Mouse (Mus musculus) kidney, adult 2 months (tissue): ENCODE data around the gene 4930404H24Rik. TPM values are rescaled to one million over a fixed set of nuclear protein-coding genes. Genes with fewer than 3 reads are reported as not detected.

Experiments used
- DNase-seq: peaks from one replicate; pipeline ENCODE4 v3.0.0; 2021
- H3K27ac ChIP-seq: fragments of 200-500 bp; 2 replicates; pipeline ENCODE4 v1.5.1; 2012; ENCODE audit warnings: low read depth, low read length, control low read depth, inconsistent platforms; ENCODE audit not compliant: insufficient read depth
- H3K27me3 ChIP-seq: fragments of 200-500 bp; replicated peaks from 2 replicates; pipeline ENCODE4 v1.6.1; 2012; ENCODE audit warnings: mild to moderate bottlenecking, moderate library complexity, low read length, inconsistent platforms; ENCODE audit not compliant: control insufficient read depth, insufficient read depth
- H3K36me3 ChIP-seq: fragments of 200-500 bp; 2 replicates; pipeline ENCODE4 v1.6.1; 2012; ENCODE audit warnings: mild to moderate bottlenecking, moderate library complexity, low read length, inconsistent platforms; ENCODE audit not compliant: control insufficient read depth, insufficient read depth
- H3K4me1 ChIP-seq: fragments of 200-500 bp; 2 replicates; pipeline ENCODE4 v1.6.1; 2011; ENCODE audit warnings: low read length; ENCODE audit not compliant: control insufficient read depth, insufficient read depth
- H3K4me3 ChIP-seq: fragments of 200-500 bp; 2 replicates; pipeline ENCODE4 v1.5.1; 2011; ENCODE audit warnings: mild to moderate bottlenecking, low read depth, low read length, control low read depth; ENCODE audit not compliant: insufficient read depth
- CTCF ChIP-seq: fragments of 200-500 bp; conservative IDR thresholded peaks from 2 replicates; pipeline ENCODE4 v1.5.1; 2011; ENCODE audit warnings: low read depth, mild to moderate bottlenecking, control low read depth, low read length, moderate library complexity, mixed read lengths; ENCODE audit not compliant: insufficient read depth, insufficient read length
- POLR2A ChIP-seq: fragments of 200-500 bp; IDR thresholded peaks from one replicate; pipeline ENCODE4 v1.6.1; 2011; ENCODE audit warnings: low read depth, low read length, control low read depth
- WGBS: fragments of 180-500 bp; shearing (Covaris S2); methylation state at CpG from one replicate; pipeline ENCODE4 v1.1.7; 2018; 5-methylcytosine and 5-hydroxymethylcytosine counted together
- polyA plus RNA-seq: library from polyadenylated mRNA; depleted of rRNA; stranded (reverse); fragments of >200 nt; gene quantifications from 2 replicates; pipeline ENCODE4 v1.2.3, GENCODE M21; 2012

The 4930404H24Rik gene
- polyA plus RNA-seq, 1 experiment = not detected

GRCm38 (mm10) chr2:153467372-153467771, 25.2 kb upstream of the 4930404H24Rik start:
- no peak for TF ChIP-seq CTCF
- TF ChIP-seq POLR2A = no peak
- no peak for DNase-seq
- no peaks in the 10 kb centered on the region for H3K4me1 ChIP-seq
- H3K36me3 ChIP-seq = no peaks in the 10 kb centered on the region
- H3K4me3 ChIP-seq = no peak overlapping the region
- whole genome bisulfite sequencing = 90% methylated on average over 1 of the region's 1 CpGs
- H3K27me3 ChIP-seq = no peaks in the 10 kb centered on the region
- no peak overlapping the region for H3K27ac ChIP-seq

- no peaks in the 10 kb centered on the region for H3K36me3 ChIP-seq
- H3K4me1 ChIP-seq = no peaks in the 10 kb centered on the region
- H3K27me3 ChIP-seq = no peaks in the 10 kb centered on the region
- no peak overlapping the region for H3K4me3 ChIP-seq
- DNase-seq = no peak
- 63% methylated on average over 2 of the region's 2 CpGs for WGBS
- no peak overlapping the region for H3K27ac ChIP-seq
- TF ChIP-seq POLR2A = no peak
- no peak for TF ChIP-seq CTCF
These were observed 23.3 kb upstream of the 4930404H24Rik start for GRCm38 (mm10) chr2:153469317-153469716.

- H3K36me3 ChIP-seq = no peaks in the 10 kb centered on the region
- WGBS = 67% methylated on average over 4 of the region's 4 CpGs
- H3K27me3 ChIP-seq = no peaks in the 10 kb centered on the region
- TF ChIP-seq CTCF (no peak), POLR2A (no peak)
- H3K4me3 ChIP-seq = no peak overlapping the region
- no peak for DNase-seq
- no peaks in the 10 kb centered on the region for H3K4me1 ChIP-seq
- no peak overlapping the region for H3K27ac ChIP-seq
These were observed 22.8 kb upstream of the 4930404H24Rik start for GRCm38 (mm10) chr2:153469764-153470163.

GRCm38 (mm10) chr2:153470983-153471382, 21.6 kb upstream of the 4930404H24Rik start:
- Histone ChIP-seq H3K27ac (no peak overlapping the region), H3K4me1 (no peaks in the 10 kb centered on the region; the same call in 1 of the 2 replicates)

GRCm38 (mm10) chr2:153475114-153476112, 17.2 kb upstream of the 4930404H24Rik start:
- no peak overlapping the region for H3K27ac ChIP-seq
- no peaks in the 10 kb centered on the region for H3K36me3 ChIP-seq
- DNase-seq = peak; percentile 29
- no peaks in the 10 kb centered on the region; the same call in 1 of the 2 replicates for H3K4me1 ChIP-seq
- no peak overlapping the region for H3K4me3 ChIP-seq
- no peak for TF ChIP-seq POLR2A
- TF ChIP-seq CTCF = no peak
- no peaks in the 10 kb centered on the region for H3K27me3 ChIP-seq
- 44% methylated on average over 4 of the region's 4 CpGs for WGBS

More at GRCm38 (mm10) chr2:153470983-153471382, 21.6 kb upstream of the 4930404H24Rik start:
- no peak overlapping the region for H3K4me3 ChIP-seq
- peak; percentile 64 for DNase-seq
- TF ChIP-seq POLR2A (no peak), CTCF (no peak)
- WGBS = 49% methylated on average over 3 of the region's 3 CpGs
- no peaks in the 10 kb centered on the region for H3K36me3 ChIP-seq
- H3K27me3 ChIP-seq = no peaks in the 10 kb centered on the region

GRCm38 (mm10) chr2:153478583-153478982, 14.0 kb upstream of the 4930404H24Rik start:
- TF ChIP-seq POLR2A (no peak), CTCF (peak; percentile 89)
- no peaks in the 10 kb centered on the region for H3K36me3 ChIP-seq
- H3K27me3 ChIP-seq = no peaks in the 10 kb centered on the region
- peaks cover 7% of the 10 kb centered on the region; the same call in 1 of the 2 replicates for H3K4me1 ChIP-seq
- peak; percentile 73 for DNase-seq
- no peak overlapping the region for H3K27ac ChIP-seq
- 11% methylated on average over 4 of the region's 4 CpGs for WGBS
- H3K4me3 ChIP-seq = no peak overlapping the region

GRCm38 (mm10) chr2:153479486-153479885, 13.1 kb upstream of the 4930404H24Rik start:
- H3K27me3 ChIP-seq = no peaks in the 10 kb centered on the region
- H3K36me3 ChIP-seq = no peaks in the 10 kb centered on the region
- H3K4me1 ChIP-seq = peaks cover 7% of the 10 kb centered on the region; the same call in 1 of the 2 replicates
- H3K27ac ChIP-seq = no peak overlapping the region
- WGBS = 94% methylated on average over 1 of the region's 1 CpGs
- no peak for DNase-seq
- no peak overlapping the region for H3K4me3 ChIP-seq
- TF ChIP-seq CTCF (no peak), POLR2A (no peak)
